Mouse (Mus musculus): ENCODE results near the gene Nisch.

GRCm38 (mm10) chr14:31211854-31212253 lies 4.9 kb downstream of the Nisch start:
- no peak for TF ChIP-seq POLR2A (IDR thresholded peaks at IDR 0.05; ENCODE audit: borderline replicate concordance, low read depth, low read length)
- TF ChIP-seq CTCF (IDR thresholded peaks at IDR 0.05; ENCODE audit: low read depth, low read length): no peak
